Mouse (Mus musculus): ENCODE data around the gene Cdk5rap2.

The Cdk5rap2 gene

GRCm38 (mm10) chr4:70353656-70354055 is 56.6 kb downstream of the Cdk5rap2 start:
- DNase-seq = peak; percentile 20

GRCm38 (mm10) chr4:70335444-70336144 is 74.6 kb downstream of the Cdk5rap2 start:
- no peak for DNase-seq

- DNase-seq = no peak
These were observed 75.2 kb downstream of the Cdk5rap2 start for GRCm38 (mm10) chr4:70334995-70335394.

GRCm38 (mm10) chr4:70332981-70333380 is 77.3 kb downstream of the Cdk5rap2 start:
- no peak for DNase-seq

- DNase-seq = no peak
These were observed 77.7 kb downstream of the Cdk5rap2 start for GRCm38 (mm10) chr4:70332576-70332975.

- no peak for DNase-seq
These were observed 79.1 kb downstream of the Cdk5rap2 start for GRCm38 (mm10) chr4:70331181-70331580.

- DNase-seq = no peak
These were observed 82.2 kb downstream of the Cdk5rap2 start for GRCm38 (mm10) chr4:70328033-70328432.

GRCm38 (mm10) chr4:70327436-70327835 is 82.8 kb downstream of the Cdk5rap2 start:
- DNase-seq = no peak

- no peak for DNase-seq
These were observed 88.7 kb downstream of the Cdk5rap2 start for GRCm38 (mm10) chr4:70321586-70321985.

GRCm38 (mm10) chr4:70312170-70312569 is 98.1 kb downstream of the Cdk5rap2 start:
- no peak for DNase-seq

GRCm38 (mm10) chr4:70311530-70311929 is 98.7 kb downstream of the Cdk5rap2 start:
- peak; percentile 2 for DNase-seq

- DNase-seq = peak; percentile 76
These were observed 103.0 kb downstream of the Cdk5rap2 start for GRCm38 (mm10) chr4:70307230-70307629.

GRCm38 (mm10) chr4:70303870-70304269 is 106.4 kb downstream of the Cdk5rap2 start:
- no peak for DNase-seq

GRCm38 (mm10) chr4:70301187-70301586 is 109.1 kb downstream of the Cdk5rap2 start:
- no peak for DNase-seq

- DNase-seq = no peak
These were observed 120.9 kb downstream of the Cdk5rap2 start for GRCm38 (mm10) chr4:70289361-70289760.

- no peak for DNase-seq
These were observed 127.1 kb downstream of the Cdk5rap2 start for GRCm38 (mm10) chr4:70283163-70283562.

- DNase-seq = no peak
These were observed 131.4 kb downstream of the Cdk5rap2 start for GRCm38 (mm10) chr4:70278882-70279281.

GRCm38 (mm10) chr4:70278057-70278456 is 132.2 kb downstream of the Cdk5rap2 start:
- no peak for DNase-seq

- no peak for DNase-seq
These were observed 137.3 kb downstream of the Cdk5rap2 start for GRCm38 (mm10) chr4:70272943-70273342.

- no peak for DNase-seq
These were observed 137.7 kb downstream of the Cdk5rap2 start for GRCm38 (mm10) chr4:70272527-70272926.

GRCm38 (mm10) chr4:70267213-70267906 is 142.9 kb downstream of the Cdk5rap2 start:
- DNase-seq = no peak

GRCm38 (mm10) chr4:70265248-70265647 is 145.0 kb downstream of the Cdk5rap2 start:
- peak; percentile 62 for DNase-seq

- DNase-seq = no peak
These were observed 147.4 kb downstream of the Cdk5rap2 start for GRCm38 (mm10) chr4:70262850-70263249.

GRCm38 (mm10) chr4:70261315-70261714 is 148.9 kb downstream of the Cdk5rap2 start:
- DNase-seq = no peak
